Mouse (Mus musculus) lung, adult 2 months (tissue): ENCODE results near the gene Cd300ld.

Source experiments
- CTCF ChIP-seq: fragments of 200-500 bp; IDR thresholded peaks from 2 replicates; pipeline ENCODE4 v1.5.1; 2011; ENCODE audit warnings: mild to moderate bottlenecking, low read length, control low read depth; ENCODE audit not compliant: insufficient read depth
- POLR2A ChIP-seq: fragments of 200-500 bp; IDR thresholded peaks from 2 replicates; pipeline ENCODE4 v1.6.1; 2011; ENCODE audit warnings: low read depth, mild to moderate bottlenecking, control low read depth, low read length, borderline replicate concordance; ENCODE audit errors: extremely low read depth

DNA sequence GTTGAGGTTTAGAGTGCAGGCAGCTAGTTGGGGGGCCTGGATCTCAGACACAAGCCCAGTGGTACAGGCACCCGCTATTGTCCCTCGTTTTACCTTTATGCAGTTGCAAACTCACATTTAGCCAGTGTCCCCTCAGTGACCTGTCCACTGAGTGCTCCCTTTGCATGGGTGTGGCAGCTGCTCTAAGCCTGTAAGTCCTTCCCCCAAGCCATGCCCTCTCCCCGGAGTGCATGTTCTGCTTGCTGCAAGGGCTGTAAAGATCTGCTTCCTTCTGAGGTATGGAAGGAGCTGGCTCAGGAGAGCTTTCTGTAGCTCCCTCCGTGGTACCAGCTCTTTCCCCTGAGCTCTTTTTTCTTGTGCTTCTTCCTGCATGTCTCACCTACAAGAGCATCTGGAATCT lies 56.1 kb downstream of the Cd300ld start:
- TF ChIP-seq CTCF (no peak), POLR2A (no peak)
